Mouse (Mus musculus) hematopoietic stem cell, adult 5-6 weeks (primary cell): ENCODE results near the gene Erp44. TPM values are rescaled to one million over a fixed set of nuclear protein-coding genes. Genes with fewer than 3 reads are reported as not detected.
A peak's percentile ranks its signal among the peaks of the same experiment; 100 is the strongest.

Source experiments
- ATAC-seq, 2 experiments: fragments of 125-278 bp in 1 of 2; replicated peaks in 1 of 2; 2 replicates each; pipeline ENCODE4 v1.8.0; 2016 to 2017; ENCODE audit warnings: inconsistent platforms in 2 of 2, mild to moderate bottlenecking in 2 of 2, moderate number of reproducible peaks in 2 of 2, low read depth in 1 of 2, moderate TSS enrichment in 1 of 2; ENCODE audit not compliant: low FRiP score in 2 of 2, poor library complexity in 2 of 2, severe bottlenecking in 2 of 2, insufficient read depth in 1 of 2, low TSS enrichment in 1 of 2
- total RNA-seq: library from RNA; stranded (forward); fragments of 172-1452, 232-1000 nt; gene quantifications from 2 replicates; pipeline ENCODE4 v1.2.3, GENCODE M21; 2017

The Erp44 gene
- 65.3 and 69.9 TPM in 2 replicates for total RNA-seq

- peak; percentile 99 for ATAC-seq
These were observed at the start of gene Erp44, which contains the start of gene Invs for GRCm38 (mm10) chr4:48279498-48280134. Erp44 (minus strand) TSS chr4:48279558. Invs (plus strand) TSS chr4:48279760.

GRCm38 (mm10) chr4:48328042-48328441 is 48.7 kb upstream of the Erp44 start:
- ATAC-seq, result no peak

- ATAC-seq, result no peak
These were observed 47.8 kb upstream of the Erp44 start for GRCm38 (mm10) chr4:48327192-48327591.

GRCm38 (mm10) chr4:48322095-48322494 is 42.7 kb upstream of the Erp44 start:
- peak; percentile 29 to 46; a peak in 2 of 4 replicates for ATAC-seq

- ATAC-seq, result no peak
These were observed 41.9 kb upstream of the Erp44 start for GRCm38 (mm10) chr4:48321276-48321675.

GRCm38 (mm10) chr4:48316036-48316435 is 36.7 kb upstream of the Erp44 start:
- ATAC-seq, result no peak

- ATAC-seq, result no peak
These were observed 35.5 kb upstream of the Erp44 start for GRCm38 (mm10) chr4:48314814-48315213.

- no peak for ATAC-seq
These were observed 7.9 kb upstream of the Erp44 start for GRCm38 (mm10) chr4:48287086-48287757.

GRCm38 (mm10) chr4:48281121-48281520 is 1.8 kb upstream of the Erp44 start:
- ATAC-seq, result no peak

GRCm38 (mm10) chr4:48278757-48279497 is 431 bp downstream of the Erp44 start:
- ATAC-seq, result peak; percentile 1 to 23; a peak in 1 of 4 replicates

GRCm38 (mm10) chr4:48277011-48277410 is 2.3 kb downstream of the Erp44 start:
- no peak for ATAC-seq

- no peak for ATAC-seq
These were observed 3.6 kb downstream of the Erp44 start for GRCm38 (mm10) chr4:48275736-48276135.

GRCm38 (mm10) chr4:48273119-48273829 is 6.1 kb downstream of the Erp44 start:
- no peak for ATAC-seq

- ATAC-seq, result no peak
These were observed 7.5 kb downstream of the Erp44 start for GRCm38 (mm10) chr4:48271838-48272237.

- ATAC-seq, result no peak
These were observed 8.8 kb downstream of the Erp44 start for GRCm38 (mm10) chr4:48270532-48270931.

GRCm38 (mm10) chr4:48268127-48268526 is 11.2 kb downstream of the Erp44 start:
- ATAC-seq, result no peak

- ATAC-seq, result no peak
These were observed 11.7 kb downstream of the Erp44 start for GRCm38 (mm10) chr4:48267683-48268082.

- no peak for ATAC-seq
These were observed 21.3 kb downstream of the Erp44 start for GRCm38 (mm10) chr4:48258045-48258444.
